Mouse (Mus musculus) c-Kit-positive CD71-positive TER-119-negative erythroid progenitor cells, embryonic 14.5 days (primary cell): ENCODE data around the gene Ssr2.
A peak's percentile ranks its signal among the peaks of the same experiment; 100 is the strongest.

ENCODE experiments used
- DNase-seq: peaks from one replicate; pipeline ENCODE4 v3.0.0-alpha.2; 2013; ENCODE audit warnings: low read depth

The Ssr2 gene

GRCm38 (mm10) chr3:88541622-88542401 lies 33.9 kb upstream of the Ssr2 start:
- DNase-seq, result no peak

GRCm38 (mm10) chr3:88542486-88542885 lies 33.2 kb upstream of the Ssr2 start:
- DNase-seq, result no peak

GRCm38 (mm10) chr3:88543174-88543573 lies 32.5 kb upstream of the Ssr2 start:
- no peak for DNase-seq

- no peak for DNase-seq
These were observed 31.8 kb upstream of the Ssr2 start for GRCm38 (mm10) chr3:88543651-88544410.

- no peak for DNase-seq
These were observed 31.2 kb upstream of the Ssr2 start for GRCm38 (mm10) chr3:88544514-88544913.

GRCm38 (mm10) chr3:88544955-88545591 lies 30.6 kb upstream of the Ssr2 start:
- no peak for DNase-seq

GRCm38 (mm10) chr3:88546674-88547418 lies 28.8 kb upstream of the Ssr2 start:
- no peak for DNase-seq

DNA sequence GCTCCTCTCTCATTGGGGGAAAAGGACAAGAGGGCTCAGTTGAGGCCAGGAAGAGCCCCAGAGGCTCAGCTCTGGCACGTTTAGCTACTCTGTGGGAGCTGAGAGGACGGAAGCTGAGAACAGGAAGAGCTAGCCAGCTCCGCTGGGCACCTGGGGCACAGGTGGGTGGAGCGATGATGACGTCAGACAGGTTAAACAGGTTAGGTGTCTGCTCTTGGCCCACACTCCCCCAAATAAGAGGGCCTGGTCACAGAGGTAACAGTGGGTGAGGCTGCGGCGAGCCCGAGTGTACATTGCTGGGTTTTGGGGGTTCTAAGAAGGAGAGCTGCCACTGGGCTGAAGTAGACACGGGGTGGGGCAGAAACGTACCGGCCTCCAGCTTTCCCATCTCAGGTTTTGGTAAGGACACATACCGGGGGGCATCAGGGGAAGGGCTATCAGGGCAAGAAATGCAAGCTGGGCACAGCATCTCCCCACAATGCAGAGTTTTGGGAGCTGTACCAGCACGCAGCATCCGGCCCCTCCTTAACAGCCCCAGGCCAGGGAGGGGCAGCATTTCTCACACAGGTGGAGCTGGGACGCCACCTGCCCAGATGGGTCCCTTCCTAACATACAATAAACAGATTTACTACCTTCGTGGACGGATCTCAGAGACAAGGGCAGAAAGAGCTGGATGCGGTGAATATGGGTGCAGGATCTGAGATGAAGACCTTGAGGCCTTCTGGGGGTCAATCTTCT lies 27.3 kb upstream of the Ssr2 start, which contains the start of gene Rab25:
Gene Rab25 (minus strand): TSS at position 121 of the 738 bp plus-strand sequence.
- no peak for DNase-seq

- DNase-seq, result no peak
These were observed 24.1 kb upstream of the Ssr2 start for GRCm38 (mm10) chr3:88551586-88551985.

DNA sequence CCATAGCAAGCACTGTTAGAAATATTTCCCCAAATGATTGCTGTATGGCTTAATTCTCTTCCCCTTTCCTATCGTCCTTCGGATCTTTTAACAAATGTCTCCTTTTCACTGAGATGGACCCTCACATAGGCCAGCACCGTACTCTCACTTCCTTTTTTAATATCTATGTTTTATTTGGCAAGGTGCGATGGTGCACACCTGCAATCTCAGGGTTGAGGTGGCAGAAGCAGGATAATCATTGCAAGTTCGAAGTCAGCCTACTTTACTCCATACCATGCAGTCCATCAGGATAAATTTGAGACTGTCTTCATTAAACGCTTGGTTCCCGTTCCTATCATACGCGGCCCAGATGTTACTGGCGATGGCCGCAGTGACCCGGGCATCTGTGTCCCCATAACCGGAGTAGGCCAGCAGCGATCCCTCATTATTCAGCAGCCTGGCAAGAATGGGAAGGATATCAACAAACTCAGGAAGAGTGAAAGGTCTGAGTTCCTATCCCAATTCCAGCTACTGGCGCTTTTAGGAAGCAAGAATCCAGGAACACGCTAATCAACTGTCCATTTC lies 23.5 kb upstream of the Ssr2 start:
- DNase-seq, result no peak

DNA sequence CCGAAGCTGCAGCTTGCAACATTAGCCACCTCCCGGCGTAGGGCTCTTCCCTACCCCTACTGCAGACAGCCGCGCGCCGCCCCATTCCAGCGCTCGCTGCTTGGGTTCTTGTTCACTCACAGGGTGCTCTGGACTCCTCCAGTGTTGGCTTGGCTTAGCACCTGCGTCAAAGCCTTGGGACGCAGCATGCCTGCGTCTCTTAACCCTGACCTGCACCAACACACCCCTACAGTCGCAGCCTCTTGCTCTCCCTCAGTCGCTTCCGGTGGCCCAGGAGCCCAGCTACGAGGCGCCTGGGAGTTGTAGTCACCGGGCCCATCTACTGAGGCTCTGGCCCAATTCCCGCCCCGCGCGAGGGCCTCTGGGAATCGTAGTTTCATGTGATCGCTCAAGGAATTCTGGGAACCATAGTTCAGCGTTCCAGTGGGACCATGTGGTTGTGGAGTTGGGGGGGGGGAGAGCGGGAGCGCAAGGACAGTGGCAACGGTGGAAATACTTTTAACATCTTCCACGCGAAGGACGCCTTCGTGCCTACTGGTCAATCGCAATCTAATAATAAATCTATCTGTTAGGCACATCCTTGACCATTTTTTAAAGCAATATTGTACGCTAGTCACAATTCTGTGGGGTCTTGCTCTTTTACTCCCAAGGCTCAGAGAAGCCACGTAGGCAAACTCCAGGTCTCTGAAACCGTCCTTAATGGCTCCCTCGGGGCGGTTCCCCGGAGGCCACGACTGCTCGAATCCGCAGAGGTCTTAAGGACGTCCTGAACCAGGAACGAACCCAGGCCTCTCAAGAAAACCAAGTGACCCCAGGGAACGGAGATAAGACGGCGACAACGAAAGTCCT lies 22.8 kb upstream of the Ssr2 start, which contains the start of gene Lamtor2:
Gene Lamtor2 (minus strand): TSS at position 399 of the 849 bp plus-strand sequence.
- DNase-seq, result peak; percentile 97

GRCm38 (mm10) chr3:88553525-88553879 lies 22.2 kb upstream of the Ssr2 start, which contains the start of gene Ubqln4:
Ubqln4 (plus strand) TSS chr3:88553758.
- peak; percentile 74 for DNase-seq

DNA sequence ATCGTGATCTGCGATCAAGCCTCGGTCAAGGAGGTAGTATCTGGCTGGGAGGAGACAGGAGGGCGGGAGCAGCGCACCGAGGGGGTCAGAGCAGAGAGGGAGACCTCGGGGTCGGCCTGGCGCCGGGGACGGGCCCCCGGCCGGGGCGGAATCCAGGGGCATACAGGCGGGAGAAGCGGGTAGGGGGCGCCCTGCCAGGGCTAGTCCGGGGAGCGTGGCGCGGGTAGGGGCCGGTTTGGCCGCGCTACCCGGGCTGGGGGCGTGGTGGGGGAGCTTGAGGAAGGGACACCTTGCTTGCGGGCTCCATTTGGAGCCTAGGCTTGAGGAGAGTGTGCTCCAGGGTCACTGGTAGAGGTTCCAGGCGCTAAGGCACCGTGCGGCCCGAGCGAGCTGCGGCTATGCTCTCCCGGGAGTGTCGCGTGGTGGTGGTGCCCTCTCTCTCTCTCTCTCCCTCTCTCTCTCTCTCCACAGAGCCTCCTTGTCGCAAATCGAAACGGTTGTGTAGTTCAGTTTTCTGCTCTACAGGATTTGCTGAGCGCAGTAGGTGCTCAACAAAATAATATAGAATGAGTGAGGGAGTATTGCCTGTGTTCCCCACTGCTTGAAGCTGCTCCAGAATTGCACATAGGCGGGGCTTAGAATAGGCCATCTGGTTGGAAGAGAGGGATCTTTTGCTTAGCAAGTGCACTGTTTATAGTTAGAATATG lies 21.6 kb upstream of the Ssr2 start:
- DNase-seq, result peak; percentile 62

DNA sequence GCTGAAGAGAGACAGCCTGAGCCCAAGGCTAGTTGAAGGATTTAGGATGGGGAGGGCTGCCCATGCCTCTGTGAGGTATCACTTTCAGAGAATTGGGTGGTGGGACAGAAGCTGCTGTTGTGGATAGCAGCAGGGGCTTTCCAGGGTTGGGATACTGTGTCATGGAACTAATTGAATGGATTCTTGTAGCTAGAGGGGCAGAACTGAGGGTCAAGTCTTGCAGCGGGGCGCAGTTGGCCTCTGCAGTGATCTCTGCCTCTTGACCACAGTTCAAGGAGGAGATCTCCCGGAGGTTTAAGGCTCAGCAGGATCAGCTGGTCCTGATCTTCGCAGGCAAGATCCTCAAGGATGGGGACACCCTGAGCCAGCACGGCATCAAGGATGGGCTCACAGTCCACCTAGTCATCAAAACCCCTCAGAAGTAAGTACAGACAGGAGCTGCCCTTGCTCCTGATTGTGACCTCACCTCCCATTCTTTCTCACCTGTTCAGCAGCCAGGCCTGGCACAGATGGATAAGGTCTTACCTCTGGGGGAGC lies 20.5 kb upstream of the Ssr2 start:
- no peak for DNase-seq

DNA sequence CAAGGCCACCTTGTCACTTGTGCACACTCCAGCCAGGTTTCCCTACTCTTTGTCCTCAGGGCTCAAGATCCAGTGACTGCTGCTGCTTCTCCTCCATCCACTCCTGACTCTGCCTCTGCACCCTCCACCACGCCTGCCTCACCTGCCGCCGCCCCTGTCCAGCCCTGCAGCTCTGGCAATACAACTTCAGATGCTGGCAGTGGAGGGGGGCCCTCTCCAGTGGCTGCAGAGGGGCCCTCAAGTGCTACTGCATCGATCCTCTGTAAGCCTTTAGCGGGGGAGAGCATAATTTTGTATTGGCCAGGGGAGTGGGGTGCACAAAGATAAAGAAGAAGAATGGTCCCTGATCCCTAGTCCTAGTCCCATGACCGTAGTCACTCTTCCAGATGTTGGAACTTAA lies 19.9 kb upstream of the Ssr2 start:
- no peak for DNase-seq

DNA sequence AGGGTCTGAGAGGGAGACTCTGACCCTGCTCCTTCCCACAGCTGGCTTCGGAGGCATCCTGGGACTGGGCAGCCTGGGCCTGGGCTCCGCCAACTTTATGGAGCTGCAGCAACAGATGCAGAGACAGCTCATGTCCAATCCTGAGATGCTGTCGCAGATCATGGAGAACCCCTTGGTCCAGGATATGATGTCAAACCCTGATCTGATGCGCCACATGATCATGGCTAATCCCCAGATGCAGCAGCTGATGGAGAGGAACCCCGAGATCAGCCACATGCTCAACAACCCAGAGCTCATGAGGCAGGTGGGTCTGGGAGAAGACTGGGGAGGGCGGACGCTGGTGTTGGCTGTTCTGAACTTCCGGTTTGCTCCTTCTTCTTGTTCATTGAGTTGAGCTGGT lies 19.1 kb upstream of the Ssr2 start:
- no peak for DNase-seq

DNA sequence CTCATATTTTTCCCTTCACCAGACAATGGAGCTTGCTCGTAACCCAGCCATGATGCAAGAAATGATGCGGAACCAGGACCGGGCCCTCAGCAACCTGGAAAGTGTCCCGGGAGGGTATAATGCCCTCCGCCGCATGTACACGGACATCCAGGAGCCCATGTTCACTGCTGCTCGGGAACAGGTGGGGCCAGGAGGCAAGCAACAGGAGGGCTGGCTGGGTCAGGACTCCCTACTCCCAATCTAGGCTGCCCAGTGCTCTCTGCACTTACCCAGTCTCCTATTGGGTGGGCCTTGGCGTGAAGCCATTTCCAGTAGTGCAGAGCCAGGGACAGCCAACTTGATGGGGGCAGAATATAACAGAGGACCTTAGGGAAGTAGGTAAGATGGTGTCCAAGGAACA lies 16.1 kb upstream of the Ssr2 start:
- DNase-seq, result no peak

GRCm38 (mm10) chr3:88561989-88562388 lies 13.7 kb upstream of the Ssr2 start:
- DNase-seq, result no peak

GRCm38 (mm10) chr3:88563442-88563841 lies 12.2 kb upstream of the Ssr2 start:
- no peak for DNase-seq
